Mouse (Mus musculus): Measurements from ENCODE around the gene Mast2.

GRCm38 (mm10) chr4:116464126-116464981 is at the start of gene Mast2:
- TF ChIP-seq CTCF (IDR thresholded peaks at IDR 0.05; ENCODE audit: low read depth), result no peak
- TF ChIP-seq EP300 (IDR thresholded peaks at IDR 0.05; ENCODE audit: low read depth), result no peak

All from liver, postnatal 0 days (tissue).